Mouse (Mus musculus): ENCODE measurements around the gene Rbfox1. TPM values are rescaled to one million over a fixed set of nuclear protein-coding genes. Genes with fewer than 3 reads are reported as not detected.

Gene Rbfox1
- polyA plus RNA-seq, 1 experiment from 2014 or later = 2.7 TPM

- no peak overlapping the region for H3K9ac ChIP-seq (replicated peaks; ENCODE audit: low read depth, low read length)
- no peak for ATAC-seq (ENCODE audit: insufficient number of reproducible peaks, insufficient read depth, low FRiP score, low read depth)
- no peaks in the 10 kb centered on the region for H3K4me1 ChIP-seq (ENCODE audit: control insufficient read depth, insufficient read depth, low read length)
- H3K4me2 ChIP-seq (replicated peaks; ENCODE audit: low read depth, low read length) = no peak overlapping the region
- H3K27me3 ChIP-seq (ENCODE audit: control insufficient read depth, insufficient read depth, low read length) = no peaks in the 10 kb centered on the region
- H3K27ac ChIP-seq (ENCODE audit: low read length) = no peak overlapping the region
- 82% methylated on average over 3 of the region's 3 CpGs for WGBS
- H3K4me3 ChIP-seq (ENCODE audit: low read depth, low read length) = no peak overlapping the region
- H3K9me3 ChIP-seq (ENCODE audit: control insufficient read depth, low read depth, low read length) = no peaks in the 10 kb centered on the region
- H3K36me3 ChIP-seq (ENCODE audit: control insufficient read depth, insufficient read depth, low read length) = no peaks in the 10 kb centered on the region
Measured at GRCm38 (mm10) chr16:6091326-6092123, 206.4 kb downstream of the Rbfox1 start.

GRCm38 (mm10) chr16:6095604-6096372 lies 210.6 kb downstream of the Rbfox1 start:
- H3K27me3 ChIP-seq (ENCODE audit: control insufficient read depth, insufficient read depth, low read length) = no peaks in the 10 kb centered on the region
- H3K27ac ChIP-seq (ENCODE audit: low read length) = no peak overlapping the region
- no peak overlapping the region for H3K4me3 ChIP-seq (ENCODE audit: low read depth, low read length)
- H3K4me2 ChIP-seq (replicated peaks; ENCODE audit: low read depth, low read length) = no peak overlapping the region
- H3K9ac ChIP-seq (replicated peaks; ENCODE audit: low read depth, low read length) = no peak overlapping the region
- no peaks in the 10 kb centered on the region for H3K36me3 ChIP-seq (ENCODE audit: control insufficient read depth, insufficient read depth, low read length)
- 73% methylated on average over 2 of the region's 2 CpGs for WGBS
- ATAC-seq (ENCODE audit: insufficient number of reproducible peaks, insufficient read depth, low FRiP score, low read depth) = peak; percentile 77; the same call in 1 of the 2 replicates
- H3K4me1 ChIP-seq (ENCODE audit: control insufficient read depth, insufficient read depth, low read length) = no peaks in the 10 kb centered on the region
- no peaks in the 10 kb centered on the region for H3K9me3 ChIP-seq (ENCODE audit: control insufficient read depth, low read depth, low read length)

- no peak overlapping the region for H3K4me3 ChIP-seq (ENCODE audit: low read depth, low read length)
- no peak overlapping the region for H3K9ac ChIP-seq (replicated peaks; ENCODE audit: low read depth, low read length)
- no peaks in the 10 kb centered on the region for H3K36me3 ChIP-seq (ENCODE audit: control insufficient read depth, insufficient read depth, low read length)
- H3K4me1 ChIP-seq (ENCODE audit: control insufficient read depth, insufficient read depth, low read length) = no peaks in the 10 kb centered on the region
- no peaks in the 10 kb centered on the region for H3K27me3 ChIP-seq (ENCODE audit: control insufficient read depth, insufficient read depth, low read length)
- no peak overlapping the region for H3K27ac ChIP-seq (ENCODE audit: low read length)
- no peak for ATAC-seq (ENCODE audit: insufficient number of reproducible peaks, insufficient read depth, low FRiP score, low read depth)
- 59% methylated on average over 7 of the region's 7 CpGs for WGBS
- no peak overlapping the region for H3K4me2 ChIP-seq (replicated peaks; ENCODE audit: low read depth, low read length)
- H3K9me3 ChIP-seq (ENCODE audit: control insufficient read depth, low read depth, low read length) = no peaks in the 10 kb centered on the region
Measured at GRCm38 (mm10) chr16:6097244-6098040, 212.3 kb downstream of the Rbfox1 start.

- 87% methylated on average over 3 of the region's 3 CpGs for WGBS
- no peak overlapping the region for H3K4me3 ChIP-seq (ENCODE audit: low read depth, low read length)
- H3K36me3 ChIP-seq (ENCODE audit: control insufficient read depth, insufficient read depth, low read length) = no peaks in the 10 kb centered on the region
- no peak for ATAC-seq (ENCODE audit: insufficient number of reproducible peaks, insufficient read depth, low FRiP score, low read depth)
- no peaks in the 10 kb centered on the region for H3K9me3 ChIP-seq (ENCODE audit: control insufficient read depth, low read depth, low read length)
- no peaks in the 10 kb centered on the region for H3K27me3 ChIP-seq (ENCODE audit: control insufficient read depth, insufficient read depth, low read length)
- H3K4me1 ChIP-seq (ENCODE audit: control insufficient read depth, insufficient read depth, low read length) = no peaks in the 10 kb centered on the region
- no peak overlapping the region for H3K4me2 ChIP-seq (replicated peaks; ENCODE audit: low read depth, low read length)
- H3K9ac ChIP-seq (replicated peaks; ENCODE audit: low read depth, low read length) = no peak overlapping the region
- H3K27ac ChIP-seq (ENCODE audit: low read length) = no peak overlapping the region
Measured at GRCm38 (mm10) chr16:6098116-6098515, 213.0 kb downstream of the Rbfox1 start.

- no peak overlapping the region for H3K4me2 ChIP-seq (replicated peaks; ENCODE audit: low read depth, low read length)
- ATAC-seq (ENCODE audit: insufficient number of reproducible peaks, insufficient read depth, low FRiP score, low read depth) = no peak
- no peak overlapping the region for H3K4me3 ChIP-seq (ENCODE audit: low read depth, low read length)
- H3K4me1 ChIP-seq (ENCODE audit: control insufficient read depth, insufficient read depth, low read length) = no peaks in the 10 kb centered on the region
- no peaks in the 10 kb centered on the region for H3K27me3 ChIP-seq (ENCODE audit: control insufficient read depth, insufficient read depth, low read length)
- 85% methylated on average over 2 of the region's 2 CpGs for WGBS
- H3K9me3 ChIP-seq (ENCODE audit: control insufficient read depth, low read depth, low read length) = no peaks in the 10 kb centered on the region
- no peak overlapping the region for H3K27ac ChIP-seq (ENCODE audit: low read length)
- no peak overlapping the region for H3K9ac ChIP-seq (replicated peaks; ENCODE audit: low read depth, low read length)
- H3K36me3 ChIP-seq (ENCODE audit: control insufficient read depth, insufficient read depth, low read length) = no peaks in the 10 kb centered on the region
Measured at GRCm38 (mm10) chr16:6099598-6099997, 214.4 kb downstream of the Rbfox1 start.

- Histone ChIP-seq H3K27ac (ENCODE audit: low read length) (no peak overlapping the region), H3K4me1 (ENCODE audit: control insufficient read depth, insufficient read depth, low read length) (no peaks in the 10 kb centered on the region), H3K36me3 (ENCODE audit: control insufficient read depth, insufficient read depth, low read length) (no peaks in the 10 kb centered on the region), H3K9me3 (ENCODE audit: control insufficient read depth, low read depth, low read length) (no peaks in the 10 kb centered on the region), H3K9ac (replicated peaks; ENCODE audit: low read depth, low read length) (no peak overlapping the region), H3K27me3 (ENCODE audit: control insufficient read depth, insufficient read depth, low read length) (no peaks in the 10 kb centered on the region), H3K4me2 (replicated peaks; ENCODE audit: low read depth, low read length) (no peak overlapping the region), H3K4me3 (ENCODE audit: low read depth, low read length) (no peak overlapping the region)
- no peak for ATAC-seq (ENCODE audit: insufficient number of reproducible peaks, insufficient read depth, low FRiP score, low read depth)
- WGBS = 78% methylated on average over 5 of the region's 5 CpGs
Measured at GRCm38 (mm10) chr16:6100421-6100877, 215.3 kb downstream of the Rbfox1 start.

- Histone ChIP-seq H3K4me3 (ENCODE audit: low read depth, low read length) (no peak overlapping the region), H3K4me2 (replicated peaks; ENCODE audit: low read depth, low read length) (no peak overlapping the region), H3K9me3 (ENCODE audit: control insufficient read depth, low read depth, low read length) (no peaks in the 10 kb centered on the region), H3K9ac (replicated peaks; ENCODE audit: low read depth, low read length) (no peak overlapping the region), H3K27ac (ENCODE audit: low read length) (no peak overlapping the region), H3K36me3 (ENCODE audit: control insufficient read depth, insufficient read depth, low read length) (no peaks in the 10 kb centered on the region), H3K27me3 (ENCODE audit: control insufficient read depth, insufficient read depth, low read length) (no peaks in the 10 kb centered on the region), H3K4me1 (ENCODE audit: control insufficient read depth, insufficient read depth, low read length) (no peaks in the 10 kb centered on the region)
- ATAC-seq (ENCODE audit: insufficient number of reproducible peaks, insufficient read depth, low FRiP score, low read depth) = no peak
- 71% methylated on average over 2 of the region's 2 CpGs for WGBS
Measured at GRCm38 (mm10) chr16:6103713-6104112, 218.6 kb downstream of the Rbfox1 start.

GRCm38 (mm10) chr16:6110121-6110520 lies 225.0 kb downstream of the Rbfox1 start:
- H3K27ac ChIP-seq (ENCODE audit: low read length) = no peak overlapping the region
- no peak overlapping the region for H3K9ac ChIP-seq (replicated peaks; ENCODE audit: low read depth, low read length)
- H3K27me3 ChIP-seq (ENCODE audit: control insufficient read depth, insufficient read depth, low read length) = no peaks in the 10 kb centered on the region
- ATAC-seq (ENCODE audit: insufficient number of reproducible peaks, insufficient read depth, low FRiP score, low read depth) = no peak
- WGBS = 91% methylated on average over 3 of the region's 3 CpGs
- no peaks in the 10 kb centered on the region for H3K36me3 ChIP-seq (ENCODE audit: control insufficient read depth, insufficient read depth, low read length)
- no peak overlapping the region for H3K4me2 ChIP-seq (replicated peaks; ENCODE audit: low read depth, low read length)
- H3K4me3 ChIP-seq (ENCODE audit: low read depth, low read length) = no peak overlapping the region
- no peaks in the 10 kb centered on the region for H3K9me3 ChIP-seq (ENCODE audit: control insufficient read depth, low read depth, low read length)
- no peaks in the 10 kb centered on the region for H3K4me1 ChIP-seq (ENCODE audit: control insufficient read depth, insufficient read depth, low read length)
